Mouse (Mus musculus) hindbrain, embryonic 11.5 days (tissue): Measurements from ENCODE around the gene Galntl6. TPM values are rescaled to one million over a fixed set of nuclear protein-coding genes. Genes with fewer than 3 reads are reported as not detected.
A peak's percentile ranks its signal among the peaks of the same experiment; 100 is the strongest.

Experiments used
- ATAC-seq: fragments of 200-750 bp; cut with Nextera tagmentation; 2 replicates; pipeline ENCODE4 v1.8.0; 2017; ENCODE audit warnings: mild to moderate bottlenecking, moderate TSS enrichment, moderate library complexity; ENCODE audit not compliant: low FRiP score
- DNase-seq: peaks from one replicate; pipeline ENCODE4 v3.0.0-alpha.2; 2015; ENCODE audit warnings: low spot score
- H3K27ac ChIP-seq: fragments of 300-500 bp; sonication (generic); 2 replicates; pipeline ENCODE4 v1.5.1; 2014; ENCODE audit warnings: mild to moderate bottlenecking, low read depth, low read length
- H3K27me3 ChIP-seq: fragments of 300-500 bp; sonication (generic); 2 replicates; pipeline ENCODE4 v1.6.1; 2014; ENCODE audit warnings: mild to moderate bottlenecking, low read length, moderate library complexity, mixed read lengths; ENCODE audit not compliant: control insufficient read depth, insufficient read depth
- H3K36me3 ChIP-seq: fragments of 300-500 bp; sonication (generic); 2 replicates; pipeline ENCODE4 v1.6.1; 2014; ENCODE audit warnings: mild to moderate bottlenecking, low read length, moderate library complexity, mixed read lengths; ENCODE audit not compliant: control insufficient read depth, insufficient read depth
- H3K4me1 ChIP-seq: fragments of 300-500 bp; sonication (generic); replicated peaks from 2 replicates; pipeline ENCODE4 v1.6.1; 2014; ENCODE audit warnings: low read length, mixed read lengths; ENCODE audit not compliant: control insufficient read depth, insufficient read depth
- H3K4me2 ChIP-seq: fragments of 300-500 bp; sonication (generic); replicated peaks from 2 replicates; pipeline ENCODE4 v1.6.1; 2014; ENCODE audit warnings: mild to moderate bottlenecking, low read depth, low read length
- H3K4me3 ChIP-seq: fragments of 300-500 bp; sonication (generic); 2 replicates; pipeline ENCODE4 v1.5.1; 2014; ENCODE audit warnings: low read depth, low read length
- H3K9ac ChIP-seq: fragments of 300-500 bp; sonication (generic); 2 replicates; pipeline ENCODE4 v1.6.1; 2014; ENCODE audit warnings: low read depth, low read length
- H3K9me3 ChIP-seq: fragments of 300-500 bp; sonication (generic); 2 replicates; pipeline ENCODE4 v1.6.1; 2016; ENCODE audit warnings: low read length; ENCODE audit not compliant: control insufficient read depth
- WGBS: fragments of 180-500 bp; shearing (Covaris S2); extraction: QIAGEN DNeasy Blood & Tissue Kit; methylation state at CpG from one replicate; pipeline ENCODE4 v1.1.7; 2014; 5-methylcytosine and 5-hydroxymethylcytosine counted together
- polyA plus RNA-seq: library from polyadenylated mRNA; unstranded; fragments of >200 nt; fragmentation: Nextera tagmentation; extraction: Ambion mirVana; gene quantifications from 2 replicates; pipeline ENCODE4 v1.2.1, GENCODE M21; 2014

Gene Galntl6
- polyA plus RNA-seq, 1 experiment from 2014 or later, result 0.66 TPM

DNA sequence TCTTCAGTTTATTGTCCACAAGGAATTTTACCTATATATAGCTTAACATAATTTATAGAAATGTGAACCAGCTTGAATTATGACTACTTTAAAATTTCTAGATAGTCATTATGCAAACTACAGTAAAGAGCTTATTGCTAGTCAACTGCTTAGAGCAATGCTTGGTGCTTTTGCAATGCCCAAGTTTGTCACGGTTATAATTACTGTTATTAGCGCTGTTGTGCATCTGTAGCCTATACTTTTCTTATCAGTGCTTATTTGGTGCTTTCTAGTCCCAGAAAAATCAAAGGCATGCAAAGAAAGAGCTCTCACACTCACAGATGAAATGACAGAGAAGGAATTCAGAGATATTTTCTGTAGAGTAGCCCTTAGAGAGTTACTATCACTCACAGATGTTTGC is 599.0 kb downstream of the Galntl6 start:
- H3K36me3 ChIP-seq, result no peaks in the 10 kb centered on the region
- no peaks in the 10 kb centered on the region for H3K9me3 ChIP-seq
- H3K4me1 ChIP-seq, result no peaks in the 10 kb centered on the region
- DNase-seq, result no peak
- no peaks in the 10 kb centered on the region for H3K27me3 ChIP-seq
- no peak overlapping the region for H3K9ac ChIP-seq
- WGBS, result 94% methylated on average over 2 of the region's 2 CpGs
- no peak overlapping the region for H3K27ac ChIP-seq
- no peak overlapping the region for H3K4me2 ChIP-seq
- H3K4me3 ChIP-seq, result no peak overlapping the region
- ATAC-seq, result no peak

DNA sequence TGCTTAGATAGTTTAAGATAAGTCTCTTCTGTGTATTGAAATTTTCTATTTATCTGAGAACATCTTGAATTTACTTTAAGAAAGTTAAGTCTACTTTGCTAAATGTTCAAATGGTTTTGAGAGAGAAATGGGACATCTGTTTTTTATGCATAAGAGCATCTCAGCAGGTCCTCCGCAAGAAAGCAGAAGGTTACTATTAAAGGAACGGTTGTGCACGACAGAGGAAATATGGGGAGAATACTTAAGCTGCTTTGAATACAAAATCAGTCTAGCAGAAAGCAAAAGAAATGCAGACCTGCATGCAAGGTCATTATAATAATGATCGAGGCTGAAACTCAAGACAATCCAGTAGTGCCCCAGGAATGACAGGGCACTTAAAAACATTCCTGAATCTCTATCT is 621.0 kb downstream of the Galntl6 start:
- no peaks in the 10 kb centered on the region for H3K36me3 ChIP-seq
- no peak for DNase-seq
- no peaks in the 10 kb centered on the region for H3K9me3 ChIP-seq
- no peak overlapping the region for H3K9ac ChIP-seq
- WGBS, result 69% methylated on average over 4 of the region's 4 CpGs
- no peak overlapping the region for H3K4me3 ChIP-seq
- no peak overlapping the region for H3K4me2 ChIP-seq
- H3K27ac ChIP-seq, result no peak overlapping the region
- H3K27me3 ChIP-seq, result no peaks in the 10 kb centered on the region
- no peak for ATAC-seq
- H3K4me1 ChIP-seq, result no peaks in the 10 kb centered on the region

DNA sequence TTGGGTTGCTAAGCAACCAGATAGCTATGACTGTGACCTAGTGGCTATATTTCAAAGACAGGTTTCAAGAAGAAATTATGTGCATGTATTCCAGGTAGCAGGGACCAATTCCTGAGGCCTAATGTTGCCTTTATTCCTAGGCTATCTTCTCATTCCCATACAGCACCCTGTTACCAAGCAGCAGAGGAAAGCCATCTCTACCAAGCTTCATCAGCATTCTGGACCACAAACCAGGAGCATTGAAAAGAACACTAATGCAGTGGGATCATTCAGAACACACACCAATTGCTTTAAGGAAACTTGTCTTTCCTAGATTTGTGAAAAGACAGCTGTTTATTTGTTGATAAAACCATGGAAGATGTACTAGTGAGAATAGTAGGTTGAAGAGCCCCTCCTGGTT is 622.4 kb downstream of the Galntl6 start:
- Histone ChIP-seq H3K9me3 (no peaks in the 10 kb centered on the region), H3K4me1 (no peaks in the 10 kb centered on the region)
- DNase-seq, result no peak

DNA sequence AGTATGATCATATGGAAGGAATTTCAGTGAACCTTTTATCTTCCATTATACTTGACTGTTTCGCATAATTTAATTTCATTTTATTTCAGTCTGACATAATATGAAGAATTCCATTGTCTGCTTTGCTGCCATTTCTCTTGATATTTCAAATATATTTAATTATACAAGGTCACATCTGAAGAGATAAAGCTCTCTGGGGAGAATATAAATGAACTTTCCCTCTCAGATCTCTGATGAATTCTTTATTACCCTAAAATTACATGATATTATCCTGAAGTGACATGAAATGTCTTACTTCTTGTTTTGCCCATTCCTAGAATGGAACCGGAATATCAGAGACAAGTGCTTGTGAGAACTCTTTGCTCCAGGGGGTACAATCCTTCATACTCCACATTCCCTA is 647.0 kb downstream of the Galntl6 start:
- Histone ChIP-seq H3K9me3 (no peaks in the 10 kb centered on the region), H3K9ac (no peak overlapping the region), H3K27ac (no peak overlapping the region), H3K4me2 (no peak overlapping the region), H3K36me3 (no peaks in the 10 kb centered on the region), H3K4me1 (no peaks in the 10 kb centered on the region), H3K27me3 (no peaks in the 10 kb centered on the region), H3K4me3 (no peak overlapping the region)
- 84% methylated on average over 2 of the region's 2 CpGs for WGBS
- DNase-seq (no peak), ATAC-seq (no peak)

More for the DNA sequence above, 622.4 kb downstream of the Galntl6 start:
- no peak overlapping the region for H3K27ac ChIP-seq
- no peaks in the 10 kb centered on the region for H3K27me3 ChIP-seq
- H3K4me3 ChIP-seq, result no peak overlapping the region
- no peak overlapping the region for H3K9ac ChIP-seq
- no peaks in the 10 kb centered on the region for H3K36me3 ChIP-seq
- H3K4me2 ChIP-seq, result no peak overlapping the region
- no peak for ATAC-seq

DNA sequence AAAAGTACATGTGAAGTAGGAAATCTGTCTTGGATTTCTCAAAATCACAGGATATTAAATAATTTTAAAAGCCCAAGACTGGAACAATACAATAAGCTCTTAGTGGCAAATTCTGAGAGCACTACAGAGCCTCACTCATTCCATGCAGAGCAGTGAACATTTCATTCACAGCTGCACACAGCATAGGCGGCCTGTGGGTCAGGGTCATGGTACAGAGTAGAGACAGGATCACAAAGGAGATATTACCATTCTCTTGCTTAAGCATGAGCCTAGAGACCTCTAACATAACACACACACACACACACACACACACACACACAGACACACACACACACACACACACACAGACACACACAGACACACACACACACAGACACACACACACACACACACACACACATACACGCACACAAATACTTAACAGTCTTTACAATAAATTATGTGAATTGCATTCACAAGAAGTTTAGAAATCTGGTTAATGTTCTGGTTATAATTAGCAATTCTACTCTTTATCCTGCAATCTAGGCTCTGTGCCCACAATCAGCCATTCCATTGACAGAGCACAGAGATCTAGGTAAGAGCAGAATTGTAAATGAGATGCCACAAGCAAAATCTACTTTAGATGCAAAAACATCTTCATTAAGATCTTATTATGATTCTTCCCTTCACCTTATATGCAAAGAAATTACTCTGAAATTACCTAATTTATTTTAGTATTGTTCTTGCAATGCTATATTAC is 653.7 kb downstream of the Galntl6 start:
- WGBS, result 74% methylated on average over 2 of the region's 2 CpGs
- H3K4me3 ChIP-seq, result no peak overlapping the region
- no peak overlapping the region for H3K9ac ChIP-seq
- H3K36me3 ChIP-seq, result no peaks in the 10 kb centered on the region
- no peak overlapping the region for H3K4me2 ChIP-seq
- H3K27me3 ChIP-seq, result no peaks in the 10 kb centered on the region
- H3K27ac ChIP-seq, result no peak overlapping the region
- H3K9me3 ChIP-seq, result no peaks in the 10 kb centered on the region
- ATAC-seq (no peak), DNase-seq (no peak)
- H3K4me1 ChIP-seq, result no peaks in the 10 kb centered on the region

DNA sequence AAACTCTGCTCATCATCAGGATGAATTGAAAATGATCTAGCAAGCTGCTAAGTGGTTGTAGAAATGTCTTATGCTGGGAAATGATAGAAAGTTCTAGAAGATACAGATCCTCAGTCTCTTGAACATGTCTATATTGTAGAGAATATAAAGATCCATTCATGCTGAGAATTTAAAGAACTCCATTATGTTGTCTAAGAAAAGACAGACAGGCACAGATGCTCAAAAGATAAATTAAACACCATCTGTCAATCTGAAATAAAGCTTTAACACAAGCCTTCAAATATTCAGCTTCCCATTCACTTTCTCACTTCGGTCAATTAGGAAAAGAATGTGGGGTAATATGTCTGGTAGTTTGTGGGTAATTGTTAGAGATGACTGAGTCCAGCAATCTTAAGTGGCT is 658.8 kb downstream of the Galntl6 start:
- Histone ChIP-seq H3K9me3 (no peaks in the 10 kb centered on the region), H3K27ac (no peak overlapping the region), H3K4me2 (no peak overlapping the region), H3K4me3 (no peak overlapping the region), H3K36me3 (no peaks in the 10 kb centered on the region), H3K9ac (no peak overlapping the region), H3K4me1 (no peaks in the 10 kb centered on the region), H3K27me3 (no peaks in the 10 kb centered on the region)
- DNase-seq (no peak), ATAC-seq (no peak)
- 38% methylated on average over 1 of the region's 1 CpGs for WGBS

DNA sequence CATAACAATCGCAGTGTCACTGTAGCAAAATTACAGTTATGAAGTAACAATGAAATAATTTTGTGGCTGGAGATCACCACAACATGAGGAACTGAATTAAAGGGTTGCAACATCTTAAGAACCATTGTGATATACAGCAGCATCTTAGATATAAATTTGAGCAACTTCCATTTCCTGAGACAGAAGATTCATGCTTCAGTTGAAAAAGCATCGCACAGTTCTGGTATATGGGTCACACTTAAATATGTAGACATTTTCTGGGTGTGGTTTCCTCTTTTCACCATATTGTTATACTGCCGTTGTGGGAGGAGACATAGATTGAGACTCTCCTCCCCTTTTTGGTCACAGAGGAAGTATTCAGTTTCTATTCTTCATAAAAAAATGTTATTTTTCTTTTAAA is 667.6 kb downstream of the Galntl6 start:
- no peak for DNase-seq
- Histone ChIP-seq H3K4me2 (no peak overlapping the region), H3K9ac (no peak overlapping the region), H3K4me1 (no peaks in the 10 kb centered on the region), H3K4me3 (no peak overlapping the region), H3K9me3 (no peaks in the 10 kb centered on the region), H3K27ac (no peak overlapping the region), H3K36me3 (no peaks in the 10 kb centered on the region), H3K27me3 (no peaks in the 10 kb centered on the region)
- no peak for ATAC-seq
- 95% methylated on average over 3 of the region's 3 CpGs for WGBS

DNA sequence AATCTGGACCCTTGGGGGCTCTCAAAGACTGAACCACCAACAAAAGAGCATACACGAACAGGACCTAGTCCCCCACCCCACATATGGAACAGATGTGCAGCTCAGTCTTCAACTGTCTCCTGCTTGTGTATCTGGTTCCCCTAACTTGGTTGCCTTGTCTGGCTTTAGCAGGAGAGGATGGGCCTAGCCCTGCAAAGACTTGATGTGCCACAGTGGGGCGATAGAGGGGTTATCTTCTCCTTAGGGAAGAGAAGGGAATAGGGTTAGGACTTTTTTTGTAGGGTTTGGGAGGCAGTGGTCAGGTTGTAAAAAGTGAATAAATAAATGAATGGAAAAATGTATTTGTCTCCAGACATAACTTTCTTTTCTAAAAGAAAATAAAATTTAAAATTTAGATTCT is 678.2 kb downstream of the Galntl6 start:
- H3K4me1 ChIP-seq, result no peaks in the 10 kb centered on the region
- H3K27ac ChIP-seq, result no peak overlapping the region
- no peaks in the 10 kb centered on the region for H3K36me3 ChIP-seq
- ATAC-seq (no peak), DNase-seq (peak; percentile 19)
- no peaks in the 10 kb centered on the region for H3K9me3 ChIP-seq
- H3K9ac ChIP-seq, result no peak overlapping the region
- H3K27me3 ChIP-seq, result no peaks in the 10 kb centered on the region
- H3K4me3 ChIP-seq, result no peak overlapping the region
- no peak overlapping the region for H3K4me2 ChIP-seq
- 23% methylated on average over 2 of the region's 2 CpGs for WGBS

DNA sequence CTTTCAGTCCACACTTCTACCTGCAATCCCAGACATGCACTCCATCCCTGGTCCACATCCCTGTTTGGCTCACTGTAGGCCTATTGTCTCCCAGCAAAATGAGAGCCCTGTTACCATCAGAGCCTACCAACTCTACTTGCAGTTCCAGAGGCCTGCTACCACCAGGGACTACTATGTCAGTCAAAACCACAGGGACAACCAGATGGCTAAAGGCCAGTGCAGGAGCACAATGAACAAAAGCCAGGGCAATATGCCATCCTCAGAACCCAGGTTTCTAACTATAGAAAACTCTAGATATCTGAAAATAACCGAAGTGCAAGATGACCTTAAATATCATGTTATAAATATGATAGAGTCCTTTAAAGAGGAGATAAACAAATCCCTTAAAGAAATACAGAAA is 683.7 kb downstream of the Galntl6 start:
- Histone ChIP-seq H3K4me2 (no peak overlapping the region), H3K27me3 (no peaks in the 10 kb centered on the region), H3K4me1 (no peaks in the 10 kb centered on the region), H3K36me3 (no peaks in the 10 kb centered on the region), H3K9ac (no peak overlapping the region), H3K4me3 (no peak overlapping the region), H3K9me3 (no peaks in the 10 kb centered on the region), H3K27ac (no peak overlapping the region)
- ATAC-seq, result no peak
- 95% methylated on average over 1 of the region's 1 CpGs for WGBS
- no peak for DNase-seq
